Mouse (Mus musculus): ENCODE data around the gene Rsc1a1. TPM values are rescaled to one million over a fixed set of nuclear protein-coding genes. Genes with fewer than 3 reads are reported as not detected.

Rsc1a1 gene
- polyA plus RNA-seq (2012; ENCODE audit: insufficient read depth, insufficient read length, missing spikeins) = 3.0 TPM in 1 of 2 replicates, not detected in the other

GRCm38 (mm10) chr4:141685499-141685898 is at the start of gene Rsc1a1:
Gene Rsc1a1, minus strand, starts transcription at chr4:141685599.
- H3K4me3 ChIP-seq (ENCODE audit: insufficient read depth, low read depth, low read length) = no peak within 1 kb of the TSS
- H3K27ac ChIP-seq (replicated peaks; ENCODE audit: low read depth, low read length) = no peak within 1 kb of the TSS
- H3K4me1 ChIP-seq (ENCODE audit: control insufficient read depth, insufficient read depth, insufficient read length, low read length) = peaks cover 4% of the 10 kb centered on the region; the same call in 1 of the 2 replicates

GRCm38 (mm10) chr4:141735206-141735560 is 49.8 kb upstream of the Rsc1a1 start:
- Histone ChIP-seq H3K27ac (replicated peaks; ENCODE audit: low read depth, low read length) (no peak overlapping the region), H3K4me1 (ENCODE audit: control insufficient read depth, insufficient read depth, insufficient read length, low read length) (peaks cover 4% of the 10 kb centered on the region; the same call in 1 of the 2 replicates), H3K4me3 (ENCODE audit: insufficient read depth, low read depth, low read length) (peak overlapping the region; percentile 28)

- H3K4me1 ChIP-seq (ENCODE audit: control insufficient read depth, insufficient read depth, insufficient read length, low read length) = peaks cover 4% of the 10 kb centered on the region; the same call in 1 of the 2 replicates
- H3K4me3 ChIP-seq (ENCODE audit: insufficient read depth, low read depth, low read length) = peak overlapping the region; percentile 61
- no peak overlapping the region for H3K27ac ChIP-seq (replicated peaks; ENCODE audit: low read depth, low read length)
Observed at GRCm38 (mm10) chr4:141734446-141735205, 49.2 kb upstream of the Rsc1a1 start.

- Histone ChIP-seq H3K27ac (replicated peaks; ENCODE audit: low read depth, low read length) (0 out of 2 replicates have a peak overlapping the region, but pooled peaks have one; percentile 20), H3K4me1 (ENCODE audit: control insufficient read depth, insufficient read depth, insufficient read length, low read length) (peaks cover 4% of the 10 kb centered on the region)
Observed at GRCm38 (mm10) chr4:141731766-141732165, 46.4 kb upstream of the Rsc1a1 start.

GRCm38 (mm10) chr4:141730401-141730800 is 45.0 kb upstream of the Rsc1a1 start:
- Histone ChIP-seq H3K27ac (replicated peaks; ENCODE audit: low read depth, low read length) (no peak overlapping the region), H3K4me1 (ENCODE audit: control insufficient read depth, insufficient read depth, insufficient read length, low read length) (peaks cover 4% of the 10 kb centered on the region), H3K4me3 (ENCODE audit: insufficient read depth, low read depth, low read length) (no peak overlapping the region)

More at GRCm38 (mm10) chr4:141731766-141732165, 46.4 kb upstream of the Rsc1a1 start:
- H3K4me3 ChIP-seq (ENCODE audit: insufficient read depth, low read depth, low read length) = no peak overlapping the region

GRCm38 (mm10) chr4:141729266-141729665 is 43.9 kb upstream of the Rsc1a1 start:
- no peak overlapping the region for H3K27ac ChIP-seq (replicated peaks; ENCODE audit: low read depth, low read length)
- H3K4me1 ChIP-seq (ENCODE audit: control insufficient read depth, insufficient read depth, insufficient read length, low read length) = peaks cover 4% of the 10 kb centered on the region
- H3K4me3 ChIP-seq (ENCODE audit: insufficient read depth, low read depth, low read length) = no peak overlapping the region

GRCm38 (mm10) chr4:141725738-141726137 is 40.3 kb upstream of the Rsc1a1 start:
- no peak overlapping the region for H3K27ac ChIP-seq (replicated peaks; ENCODE audit: low read depth, low read length)
- peaks cover 8% of the 10 kb centered on the region for H3K4me1 ChIP-seq (ENCODE audit: control insufficient read depth, insufficient read depth, insufficient read length, low read length)
- no peak overlapping the region for H3K4me3 ChIP-seq (ENCODE audit: insufficient read depth, low read depth, low read length)

- Histone ChIP-seq H3K27ac (replicated peaks; ENCODE audit: low read depth, low read length) (no peak overlapping the region), H3K4me3 (ENCODE audit: insufficient read depth, low read depth, low read length) (no peak overlapping the region), H3K4me1 (ENCODE audit: control insufficient read depth, insufficient read depth, insufficient read length, low read length) (peaks cover 8% of the 10 kb centered on the region)
Observed at GRCm38 (mm10) chr4:141725277-141725676, 39.9 kb upstream of the Rsc1a1 start.

- peak overlapping the region; percentile 26; the same call in 1 of the 2 replicates for H3K4me3 ChIP-seq (ENCODE audit: insufficient read depth, low read depth, low read length)
- H3K4me1 ChIP-seq (ENCODE audit: control insufficient read depth, insufficient read depth, insufficient read length, low read length) = peaks cover 10% of the 10 kb centered on the region
- peak overlapping the region; percentile 62; the same call in 1 of the 2 replicates for H3K27ac ChIP-seq (replicated peaks; ENCODE audit: low read depth, low read length)
Observed at GRCm38 (mm10) chr4:141724594-141724993, 39.2 kb upstream of the Rsc1a1 start.

GRCm38 (mm10) chr4:141723673-141724068 is 38.3 kb upstream of the Rsc1a1 start:
- peak overlapping the region; percentile 42; the same call in 1 of the 2 replicates for H3K27ac ChIP-seq (replicated peaks; ENCODE audit: low read depth, low read length)
- peaks cover 13% of the 10 kb centered on the region for H3K4me1 ChIP-seq (ENCODE audit: control insufficient read depth, insufficient read depth, insufficient read length, low read length)
- H3K4me3 ChIP-seq (ENCODE audit: insufficient read depth, low read depth, low read length) = peak overlapping the region; percentile 63

- H3K4me3 ChIP-seq (ENCODE audit: insufficient read depth, low read depth, low read length) = peak within 1 kb of the TSS; percentile 91
- peaks cover 13% of the 10 kb centered on the region for H3K4me1 ChIP-seq (ENCODE audit: control insufficient read depth, insufficient read depth, insufficient read length, low read length)
- peak within 1 kb of the TSS; percentile 91 for H3K27ac ChIP-seq (replicated peaks; ENCODE audit: low read depth, low read length)
Observed at GRCm38 (mm10) chr4:141722731-141723672, 37.6 kb upstream of the Rsc1a1 start, which contains the start of gene Ddi2. Gene Ddi2, minus strand, starts transcription at chr4:141723419.

GRCm38 (mm10) chr4:141721961-141722360 is 36.6 kb upstream of the Rsc1a1 start:
- peak overlapping the region; percentile 75 for H3K27ac ChIP-seq (replicated peaks; ENCODE audit: low read depth, low read length)
- H3K4me1 ChIP-seq (ENCODE audit: control insufficient read depth, insufficient read depth, insufficient read length, low read length) = peaks cover 13% of the 10 kb centered on the region; the same call in 1 of the 2 replicates
- peak overlapping the region; percentile 91 for H3K4me3 ChIP-seq (ENCODE audit: insufficient read depth, low read depth, low read length)

GRCm38 (mm10) chr4:141720761-141721523 is 35.5 kb upstream of the Rsc1a1 start:
- Histone ChIP-seq H3K4me3 (ENCODE audit: insufficient read depth, low read depth, low read length) (peak overlapping the region; percentile 91), H3K4me1 (ENCODE audit: control insufficient read depth, insufficient read depth, insufficient read length, low read length) (peaks cover 13% of the 10 kb centered on the region; the same call in 1 of the 2 replicates), H3K27ac (replicated peaks; ENCODE audit: low read depth, low read length) (peak overlapping the region; percentile 75)

GRCm38 (mm10) chr4:141719304-141719703 is 33.9 kb upstream of the Rsc1a1 start:
- H3K4me3 ChIP-seq (ENCODE audit: insufficient read depth, low read depth, low read length) = no peak overlapping the region
- H3K4me1 ChIP-seq (ENCODE audit: control insufficient read depth, insufficient read depth, insufficient read length, low read length) = peaks cover 21% of the 10 kb centered on the region
- H3K27ac ChIP-seq (replicated peaks; ENCODE audit: low read depth, low read length) = no peak overlapping the region

Data from brown adipose tissue, adult 24 weeks (tissue).